Mouse (Mus musculus) myocyte (in vitro differentiated cells): ENCODE results near the gene Nfia.

ENCODE experiments used
- MAX ChIP-seq: IDR thresholded peaks from one replicate; pipeline ENCODE4 v1.6.1; 2011; ENCODE audit warnings: low read depth, mild to moderate bottlenecking, control low read depth
- POLR2A ChIP-seq: IDR thresholded peaks from one replicate; pipeline ENCODE4 v1.6.1; 2011; ENCODE audit warnings: low read depth, mild to moderate bottlenecking, control low read depth, moderate library complexity; ENCODE audit not compliant: insufficient read length
- POLR2AphosphoS2 ChIP-seq: IDR thresholded peaks from one replicate; pipeline ENCODE4 v1.6.1; 2011; ENCODE audit warnings: low read depth, control low read depth; ENCODE audit not compliant: insufficient read length

- TF ChIP-seq MAX (no peak), POLR2A (no peak), POLR2AphosphoS2 (no peak)
These were observed 52.9 kb downstream of the Nfia start for GRCm38 (mm10) chr4:97825432-97825831.
